Mouse (Mus musculus) adrenal gland, postnatal 14 days (tissue): ENCODE measurements around the gene Pou2af1. TPM values are rescaled to one million over a fixed set of nuclear protein-coding genes. Genes with fewer than 3 reads are reported as not detected.

ENCODE experiments used
- DNase-seq: peaks from one replicate; pipeline ENCODE4 v3.0.0; 2021; ENCODE audit warnings: mixed read lengths
- long read RNA-seq, 2 experiments: library from polyadenylated mRNA; stranded (forward); transcript quantifications; one replicate each; pipeline ENCODE4 v2.0.0; 2021
- total RNA-seq: library from RNA; stranded (reverse); gene quantifications from 2 replicates; pipeline ENCODE4 v1.2.3, GENCODE M21; 2021

The Pou2af1 gene
- 1.6 and 7.5 TPM in 2 replicates for total RNA-seq
- long read RNA-seq, experiment 1 = 0 reads
- long read RNA-seq, experiment 2 = 0 reads

DNA sequence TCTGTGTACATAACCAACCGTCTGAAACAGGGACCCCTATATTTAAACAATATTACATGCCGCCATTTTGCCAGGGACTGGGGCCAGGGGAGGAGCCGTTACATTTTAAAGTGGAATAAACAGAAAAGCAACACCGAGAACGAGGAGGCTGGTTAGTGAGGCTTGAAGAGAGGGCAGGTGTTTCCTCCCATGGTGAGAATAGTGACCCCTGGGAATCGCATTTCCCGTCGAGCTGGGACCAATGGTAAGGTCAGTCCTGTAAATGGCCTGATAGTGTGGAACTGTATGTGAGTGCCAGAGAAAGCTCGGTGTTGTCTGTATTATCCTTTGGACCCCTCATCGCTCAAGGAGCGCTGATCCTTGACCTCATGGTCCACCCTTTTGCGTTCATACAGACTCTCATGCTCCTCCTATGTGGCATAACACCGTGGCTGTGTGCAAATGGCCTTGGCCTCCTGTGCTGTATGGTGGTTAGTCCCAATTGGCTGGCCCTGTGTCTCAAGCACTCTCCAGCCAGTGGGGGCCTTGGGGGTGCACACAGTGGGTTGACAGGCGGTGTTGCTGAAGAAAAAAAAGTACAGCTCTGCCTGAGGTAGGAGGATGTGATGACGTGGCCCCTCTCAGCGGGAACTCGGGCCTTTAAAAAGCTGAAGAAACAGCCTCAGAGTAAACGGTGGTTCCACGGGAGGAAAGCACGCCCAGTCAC is at the start of gene Pou2af1:
TSS of gene Pou2af1 (plus strand) at position 686 of the 706 bp plus-strand sequence.
- peak; percentile 23 for DNase-seq

DNA sequence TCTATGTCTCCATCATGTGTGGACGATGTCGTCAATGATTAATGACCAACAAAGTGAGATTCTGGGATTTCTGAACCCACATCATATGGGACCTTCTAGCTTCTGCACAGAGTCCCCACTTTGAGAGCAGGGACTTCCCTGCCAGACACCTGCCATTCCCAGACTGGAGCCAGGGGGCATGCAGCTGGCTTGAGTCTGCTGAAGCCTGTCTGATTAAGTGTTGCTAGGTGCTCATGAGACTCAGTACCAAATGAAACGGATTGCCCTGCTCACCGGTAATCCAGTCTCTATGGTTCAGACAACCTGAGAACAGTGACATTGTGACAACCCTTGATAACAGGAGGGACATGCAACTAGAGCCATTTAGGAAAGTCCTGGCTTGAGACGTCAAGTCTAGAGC is 49.5 kb upstream of the Pou2af1 start:
- DNase-seq = no peak

- DNase-seq = no peak
These were observed 48.0 kb upstream of the Pou2af1 start, which contains the start of gene Gm32742 for GRCm38 (mm10) chr9:51165312-51166180. Gene Gm32742, minus strand, starts transcription at chr9:51165517.

DNA sequence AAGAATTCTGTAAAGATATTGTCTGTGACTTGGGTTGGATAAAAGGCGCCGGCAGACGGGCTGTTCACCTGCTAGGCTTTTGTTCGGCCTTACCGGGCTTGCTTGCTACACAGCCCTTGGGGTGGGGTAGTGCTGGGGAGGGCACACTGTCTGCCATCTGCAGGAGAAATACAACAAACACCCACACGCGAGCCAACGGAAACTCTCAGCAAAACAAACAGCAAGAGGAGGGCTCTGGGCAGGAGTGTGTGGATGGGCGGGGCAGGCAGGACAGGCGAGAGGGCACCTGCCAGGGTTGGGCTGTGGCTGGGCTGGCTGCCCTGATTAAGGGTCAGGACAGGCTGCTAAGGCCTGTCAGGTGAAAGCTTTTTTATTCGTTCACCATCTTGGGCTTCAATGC is 45.6 kb upstream of the Pou2af1 start:
- no peak for DNase-seq

- no peak for DNase-seq
These were observed 44.8 kb upstream of the Pou2af1 start for GRCm38 (mm10) chr9:51168698-51169097.

DNA sequence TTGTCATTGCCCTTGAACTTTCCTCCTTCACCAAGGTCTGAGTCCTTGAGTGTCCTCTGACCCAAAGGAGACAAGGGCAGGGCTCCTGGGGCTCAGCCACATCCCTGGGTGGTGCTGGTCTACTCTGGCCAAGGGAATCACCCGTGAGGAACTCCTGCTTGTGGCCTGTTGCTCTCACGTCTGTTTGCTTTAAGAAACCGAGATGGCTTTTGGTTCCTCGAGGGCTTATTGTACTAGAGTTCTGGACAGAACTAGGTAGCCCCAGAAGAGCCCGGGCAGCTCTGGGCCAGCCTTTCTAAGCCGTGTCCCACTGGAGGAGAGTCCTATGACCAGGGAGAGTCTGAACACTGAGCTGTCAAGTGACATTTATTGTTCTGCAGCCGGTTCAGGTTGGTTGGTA is 44.4 kb upstream of the Pou2af1 start:
- no peak for DNase-seq

DNA sequence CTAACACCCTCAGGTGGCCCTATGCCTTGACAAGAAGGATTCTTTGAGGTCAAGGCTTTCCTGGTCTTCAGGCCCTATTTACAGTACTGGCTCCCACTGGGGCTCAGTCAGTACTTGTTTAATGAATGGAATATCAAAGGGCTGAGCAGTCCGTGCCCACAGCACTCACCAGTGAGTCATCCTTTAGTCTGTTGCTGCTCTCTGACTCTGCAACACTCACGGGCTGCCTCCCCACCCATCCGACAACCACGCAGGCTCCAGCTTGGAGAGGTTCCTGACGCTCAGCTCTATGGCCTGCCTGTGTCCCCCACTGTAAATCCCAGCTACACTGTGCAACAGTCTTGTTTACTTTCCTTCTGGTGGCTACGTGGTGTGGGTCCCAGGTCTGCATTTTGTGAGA is 43.2 kb upstream of the Pou2af1 start:
- DNase-seq = peak; percentile 38

GRCm38 (mm10) chr9:51174890-51175464 is 38.5 kb upstream of the Pou2af1 start:
- peak; percentile 61 for DNase-seq

DNA sequence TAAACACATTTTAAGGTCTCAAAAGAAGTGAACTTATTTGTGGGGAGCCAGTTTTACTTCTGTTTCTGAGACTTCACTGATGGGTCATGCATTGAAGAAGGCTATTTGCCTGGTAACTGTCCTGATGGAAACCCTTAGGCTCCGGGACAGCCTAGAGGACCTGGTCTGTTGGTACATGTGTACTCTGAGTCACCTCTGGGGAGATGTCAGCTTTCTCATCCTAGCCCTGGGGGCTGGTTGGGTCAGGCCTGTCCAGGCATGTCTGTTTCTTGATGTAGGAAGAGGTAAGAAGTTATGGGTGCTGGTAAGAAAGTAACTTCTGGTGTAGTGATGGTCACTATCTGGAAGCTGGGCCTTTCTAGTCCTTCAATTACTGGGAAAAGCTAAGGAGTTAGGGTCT is 37.8 kb upstream of the Pou2af1 start:
- DNase-seq = no peak

- no peak for DNase-seq
These were observed 35.2 kb upstream of the Pou2af1 start for GRCm38 (mm10) chr9:51178297-51178696.

- no peak for DNase-seq
These were observed 32.9 kb upstream of the Pou2af1 start for GRCm38 (mm10) chr9:51180621-51181020.

- DNase-seq = no peak
These were observed 30.5 kb upstream of the Pou2af1 start for GRCm38 (mm10) chr9:51182716-51183710.

GRCm38 (mm10) chr9:51185386-51185785 is 28.1 kb upstream of the Pou2af1 start:
- DNase-seq = no peak

DNA sequence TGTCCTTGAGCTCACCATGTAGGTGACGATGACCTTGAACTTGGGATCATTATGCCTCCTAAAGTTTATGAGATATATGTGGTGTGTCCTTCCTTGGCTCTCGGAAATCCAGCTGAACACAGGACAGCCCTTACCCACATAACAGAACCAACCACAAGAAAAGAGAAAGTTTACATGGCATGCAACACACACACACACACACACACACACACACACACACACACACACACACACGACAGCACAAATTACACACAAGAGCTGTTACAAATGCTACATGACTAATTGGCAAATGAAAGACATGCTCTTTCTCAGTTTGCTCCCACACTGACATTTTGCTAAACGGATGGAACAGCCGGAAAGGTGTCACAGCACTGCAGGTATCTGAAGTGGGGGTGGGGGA is 27.6 kb upstream of the Pou2af1 start:
- no peak for DNase-seq

GRCm38 (mm10) chr9:51190655-51191054 is 22.9 kb upstream of the Pou2af1 start:
- DNase-seq = no peak

GRCm38 (mm10) chr9:51194790-51195189 is 18.7 kb upstream of the Pou2af1 start:
- no peak for DNase-seq

DNA sequence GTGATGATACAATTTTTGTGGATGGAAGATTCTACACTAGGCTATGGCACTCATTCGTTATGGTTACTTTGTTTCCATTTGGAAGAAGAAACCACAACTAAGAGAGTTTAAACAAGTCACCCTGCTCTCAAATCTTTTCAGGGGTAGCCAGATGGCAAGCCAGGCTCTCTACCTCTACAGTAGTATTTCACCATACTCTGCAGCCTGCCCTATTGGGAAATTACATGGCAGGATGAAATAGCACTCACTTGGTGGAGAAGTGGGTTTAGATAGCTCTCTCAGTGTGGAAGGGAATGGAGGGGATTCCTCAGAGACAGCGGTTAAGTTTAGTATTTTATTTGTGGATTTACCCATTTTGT is 4.6 kb upstream of the Pou2af1 start:
- DNase-seq = no peak

GRCm38 (mm10) chr9:51211191-51211590 is 2.3 kb upstream of the Pou2af1 start:
- no peak for DNase-seq

DNA sequence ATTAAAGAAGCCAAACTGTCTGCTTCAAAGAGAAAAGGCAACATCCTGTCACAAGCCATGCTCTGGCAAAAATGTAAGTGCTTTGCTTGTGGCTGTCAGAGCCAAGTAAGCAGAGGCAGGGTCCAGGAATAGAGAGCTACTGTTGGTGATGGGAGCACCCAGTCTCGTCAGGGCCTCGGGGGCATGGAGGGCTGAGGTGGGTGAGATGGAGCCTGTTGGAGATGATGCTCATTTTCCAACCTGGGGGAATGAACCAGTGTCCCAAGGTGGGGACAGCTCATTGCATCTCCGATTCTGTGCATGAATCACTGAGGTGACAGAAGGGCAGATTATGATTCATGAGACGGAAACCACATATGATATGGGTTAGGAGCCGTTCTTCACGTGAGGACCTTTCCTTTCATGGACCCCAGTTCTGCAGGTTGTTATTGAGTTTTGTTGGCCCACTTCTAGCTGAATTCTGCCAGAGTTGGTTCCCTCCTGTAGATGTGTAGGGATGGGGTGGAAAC is 275 bp downstream of the Pou2af1 start:
- DNase-seq = no peak

DNA sequence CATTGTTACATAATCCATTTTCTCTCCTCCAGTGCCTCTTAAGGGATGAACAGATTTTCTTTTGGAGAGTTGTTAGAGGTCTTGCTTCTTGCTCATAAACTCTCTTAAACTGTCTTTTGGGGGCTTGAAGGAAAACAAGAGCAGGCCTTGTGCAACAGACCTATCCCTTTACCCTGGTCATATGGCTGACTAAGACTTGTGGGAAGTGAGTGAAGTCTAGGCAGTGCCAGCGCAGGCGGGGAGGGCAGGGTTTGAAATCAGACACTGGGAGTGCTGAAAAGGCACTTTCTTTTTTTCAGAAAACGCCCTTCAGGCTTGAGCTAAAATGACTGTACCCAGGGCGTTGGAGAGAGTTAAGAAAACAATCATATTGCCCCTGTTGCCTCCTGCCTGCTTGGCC is 1.8 kb downstream of the Pou2af1 start:
- no peak for DNase-seq

DNA sequence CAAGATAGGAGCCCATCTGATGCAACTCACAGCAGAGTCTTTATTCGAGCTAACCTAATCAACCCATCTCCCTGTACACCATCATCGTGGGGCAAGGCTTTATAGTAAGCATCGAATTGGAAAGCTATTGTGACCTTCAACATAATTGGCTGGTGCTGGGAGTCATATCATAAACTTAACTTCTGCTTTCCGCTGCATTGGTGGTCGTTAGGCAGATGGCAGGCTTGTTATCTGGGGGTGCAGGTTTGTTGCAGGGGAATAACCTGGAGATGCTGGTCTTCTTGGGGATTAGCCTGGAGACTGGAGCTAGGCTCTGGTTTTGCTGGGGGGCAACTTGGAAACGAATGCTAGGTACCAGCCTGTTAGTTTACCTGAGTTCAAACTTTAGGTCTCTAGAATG is 2.4 kb downstream of the Pou2af1 start:
- no peak for DNase-seq
